Mouse (Mus musculus) testis, adult 2 months (tissue): ENCODE results near the gene Btbd18.
A peak's percentile ranks its signal among the peaks of the same experiment; 100 is the strongest.

Experiments
- CTCF ChIP-seq: fragments of 200-500 bp; IDR thresholded peaks from 2 replicates; pipeline ENCODE4 v1.5.1; 2012; ENCODE audit warnings: low read depth, mild to moderate bottlenecking, inconsistent platforms, low read length, moderate library complexity; ENCODE audit not compliant: control insufficient read depth, insufficient read depth, insufficient replicate concordance
- POLR2A ChIP-seq: fragments of 200-500 bp; IDR thresholded peaks from 2 replicates; pipeline ENCODE4 v1.6.1; 2012; ENCODE audit warnings: low read depth, mild to moderate bottlenecking, inconsistent platforms, low read length, moderate library complexity; ENCODE audit not compliant: control insufficient read depth

- TF ChIP-seq CTCF (0 out of 2 replicates have a peak, but pooled peaks have one; percentile 1), POLR2A (no peak)
Measured at GRCm38 (mm10) chr2:84677270-84677967, 18.5 kb downstream of the Btbd18 start.
